In genomic region chr16:52031091-52031689, GRCm38 (mm10) we compare ENCODE assay signal across 8 mouse cellular contexts. TPM values are rescaled to one million over a fixed set of nuclear protein-coding genes. Genes with fewer than 3 reads are reported as not detected.
DNase-seq lines count a peak whose midpoint lies in the region; ATAC-seq lines count a peak whose summit lies in the region.

Cblb (plus strand) TSS chr16:52031225.

- peak; percentile 100 for ATAC-seq in hindbrain, embryonic 13.5 days (ENCODE audit: low FRiP score)

- H3K9me3 ChIP-seq in hindbrain, embryonic 13.5 days: no peaks in the 10 kb centered on the region

- peaks cover 15% of the 10 kb centered on the region for H3K36me3 ChIP-seq in hindbrain, embryonic 13.5 days

- H3K27me3 ChIP-seq in hindbrain, embryonic 13.5 days: no peaks in the 10 kb centered on the region

- H3K27ac ChIP-seq in hindbrain, embryonic 13.5 days: peak within 1 kb of the TSS; percentile 98

- H3K9ac ChIP-seq in hindbrain, embryonic 13.5 days: peak within 1 kb of the TSS; percentile 95

- H3K4me2 ChIP-seq in hindbrain, embryonic 13.5 days: peak within 1 kb of the TSS; percentile 68

- WGBS in hindbrain, embryonic 13.5 days: under 1% methylated on average over 38 of the region's 38 CpGs

- peak; percentile 98 for DNase-seq in NIH3T3 (ENCODE audit: low read depth)
- peak; percentile 98 to 99 for DNase-seq in cerebellum, postnatal 10 days
- peak; percentile 94 to 96 for DNase-seq in frontal cortex, postnatal 14 days (ENCODE audit: low spot score in 2 of 2)
- peak; percentile 84 to 95 for DNase-seq in layer of hippocampus, postnatal 25 days (ENCODE audit: extremely low spot score in 1 of 2, low spot score in 1 of 2)
- peak; percentile 99 for DNase-seq in lung, postnatal 25 days (ENCODE audit: low spot score)
- DNase-seq in retina, embryonic 14.5 days (ENCODE audit: low spot score): peak; percentile 98
- DNase-seq in thymus, postnatal 4 days: peak; percentile 98

- H3K4me3 ChIP-seq in hindbrain, embryonic 13.5 days: peak within 1 kb of the TSS; percentile 95

- H3K4me1 ChIP-seq in hindbrain, embryonic 13.5 days (replicated peaks): peaks cover 43% of the 10 kb centered on the region

RNA-seq across cellular contexts. Expression of gene Cblb, which starts in this region (rescaled TPM):
- polyA plus RNA-seq in hindbrain, embryonic 13.5 days (2015; fragmentation: Nextera tagmentation; extraction: Ambion mirVana): 19.6 and 21.5 TPM in 2 replicates
- 10 to 100 TPM; 37.2 to 39.9 TPM for total RNA-seq in layer of hippocampus, postnatal 25 days (2021)

Comparison
In these comparisons a context has a peak if more than half of its experiments do, and no peak if none do; other contexts are left out.
1. Peak in every context shown above with its lines: DNase-seq, ATAC-seq, H3K4me3 ChIP-seq and H3K27ac ChIP-seq.